Mouse (Mus musculus) cerebellum, adult (tissue): ENCODE results near the gene Casq1.

Experiments
- ATAC-seq: cut with Nextera tagmentation; 2 replicates; pipeline ENCODE4 v1.9.2; 2017; ENCODE audit warnings: mild to moderate bottlenecking, moderate library complexity, mixed read lengths; ENCODE audit not compliant: insufficient number of reproducible peaks, low FRiP score, low TSS enrichment

Gene Casq1

DNA sequence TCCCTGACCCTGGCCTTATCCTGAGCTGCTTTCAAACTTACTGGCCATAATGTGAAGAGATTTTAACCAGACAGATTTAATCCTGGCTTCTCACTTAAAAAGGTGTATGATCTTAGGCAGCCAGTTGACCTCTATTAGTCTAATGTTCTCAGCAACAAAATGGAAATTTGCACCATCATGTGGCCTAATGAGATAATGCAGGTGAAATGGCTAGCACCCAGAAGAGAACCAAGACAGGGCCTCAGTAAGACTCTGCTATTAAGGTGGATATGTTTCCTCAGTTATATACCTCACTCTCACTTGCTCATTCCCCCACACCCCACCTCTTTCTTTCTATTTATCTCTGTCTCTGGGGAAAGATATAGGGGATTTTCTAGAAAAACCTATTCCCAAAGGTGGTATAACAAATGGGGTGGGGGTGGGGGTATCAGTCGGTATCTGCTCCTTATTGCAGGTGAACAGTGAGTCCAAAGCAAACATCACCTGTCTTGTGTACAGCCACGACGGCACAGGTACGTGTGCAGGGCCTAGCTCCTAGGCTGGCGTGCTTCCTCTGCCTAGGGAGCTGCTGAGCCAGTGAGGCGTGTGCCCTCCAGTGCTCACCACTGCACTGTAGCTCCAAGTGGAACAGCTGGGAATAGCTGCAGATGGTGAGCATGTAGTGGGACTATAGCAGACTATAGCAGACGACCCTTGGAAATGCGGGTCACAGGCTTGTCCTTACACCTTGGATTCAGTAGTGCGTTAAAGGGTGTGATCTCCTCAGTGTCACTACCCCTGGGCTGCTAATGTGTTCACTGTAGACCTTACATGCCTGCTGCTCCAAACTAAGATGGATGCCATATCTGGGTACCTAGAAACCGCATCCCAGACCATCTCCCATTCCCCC is 33.0 kb downstream of the Casq1 start:
- ATAC-seq = no peak; the same call in 1 of the 2 replicates

DNA sequence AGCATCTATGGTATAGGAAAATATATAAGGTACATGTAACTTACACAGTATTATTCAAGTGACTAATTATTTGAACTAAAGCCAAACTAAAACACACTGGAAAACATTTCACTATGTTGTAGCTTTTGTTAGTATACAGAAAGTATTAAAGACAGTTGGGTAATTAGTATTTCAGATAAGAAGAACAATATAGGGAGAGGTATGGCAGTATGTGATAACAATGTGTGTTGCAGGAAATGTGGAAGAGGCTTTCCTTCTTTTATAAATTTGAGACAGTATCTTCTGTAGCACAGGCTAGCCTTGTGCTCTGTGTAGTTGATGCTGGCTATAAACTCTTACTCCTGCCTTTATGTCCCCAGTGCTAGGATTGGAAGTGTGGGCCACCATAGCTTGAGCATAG is 35.8 kb downstream of the Casq1 start:
- ATAC-seq = no peak

DNA sequence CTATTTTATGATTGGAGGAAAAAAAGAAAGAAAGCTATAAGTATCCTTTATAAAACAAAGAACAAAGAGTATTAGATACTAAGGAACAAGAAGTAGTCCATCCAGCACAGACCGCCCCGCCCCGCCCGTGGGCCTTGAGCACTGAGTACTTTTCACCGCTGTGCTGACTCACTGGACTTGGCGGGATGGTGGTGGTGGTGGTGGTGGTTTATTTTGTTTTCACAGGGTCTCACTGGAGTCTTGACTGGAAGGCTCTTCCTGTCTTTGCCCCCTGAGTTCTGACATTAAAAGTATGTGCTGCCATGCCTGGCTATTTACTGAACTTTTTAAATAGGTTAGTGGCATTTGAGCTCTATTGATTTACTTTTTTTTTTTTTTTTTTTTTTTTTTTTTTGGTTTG is 36.6 kb downstream of the Casq1 start:
- no peak for ATAC-seq

DNA sequence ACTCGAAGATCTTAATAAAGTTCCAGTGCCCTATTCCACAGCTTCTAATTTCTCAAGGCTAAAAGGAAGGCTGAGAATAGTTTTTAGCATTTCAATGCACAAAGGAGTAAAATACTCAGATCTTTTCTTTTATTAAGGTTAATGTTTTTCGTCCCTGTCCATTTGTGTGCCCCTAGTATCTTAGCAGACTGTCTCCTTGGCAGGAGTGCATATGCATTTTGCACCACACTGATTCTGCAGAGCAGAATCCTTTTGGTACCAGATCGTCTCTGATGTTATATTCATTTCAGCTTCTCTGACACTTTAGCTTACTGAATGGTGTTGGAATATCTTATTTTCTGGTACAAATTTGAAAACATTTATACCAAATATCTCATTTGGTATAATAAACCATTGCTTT is 37.9 kb downstream of the Casq1 start:
- ATAC-seq = no peak

GRCm38 (mm10) chr1:172180881-172181280 is 38.8 kb downstream of the Casq1 start:
- ATAC-seq = no peak

DNA sequence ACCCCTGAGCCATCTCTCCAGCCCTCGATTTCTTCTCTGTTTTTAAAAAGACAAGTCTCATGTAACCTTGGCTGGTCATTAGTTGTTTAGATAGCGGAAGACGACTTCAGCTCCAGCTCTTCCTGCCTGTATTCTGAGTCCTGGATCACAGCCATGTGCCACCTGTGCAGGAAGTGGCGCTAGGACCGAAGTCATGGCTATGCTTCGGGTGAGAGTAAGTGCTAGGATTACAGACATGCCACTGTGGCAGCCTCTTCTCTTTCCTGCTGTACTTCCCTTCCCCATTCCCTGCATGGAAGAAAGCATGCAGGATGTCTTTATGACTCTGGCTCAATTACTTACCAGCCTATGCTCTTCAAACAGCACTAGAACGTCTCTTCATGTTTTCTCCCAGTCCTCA is 40.6 kb downstream of the Casq1 start:
- no peak for ATAC-seq

DNA sequence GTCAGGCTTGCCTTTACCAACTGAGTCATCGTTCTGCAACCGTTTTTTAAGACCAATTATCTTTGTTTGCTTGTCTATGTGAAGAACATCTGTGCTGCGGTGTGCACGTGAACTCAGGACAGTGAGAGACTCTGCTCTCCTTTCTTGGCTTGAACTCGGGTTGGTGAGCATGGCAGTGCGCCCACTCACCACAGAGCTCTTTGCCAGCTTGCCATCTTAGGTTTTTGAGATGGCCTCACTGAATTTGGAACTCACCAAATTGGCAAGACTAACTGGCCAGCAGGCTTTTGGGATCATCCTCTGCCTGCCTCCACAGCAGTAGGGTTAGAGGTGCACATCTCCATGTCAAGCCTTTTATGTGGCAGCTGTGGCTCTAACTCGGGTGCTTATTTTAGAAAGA is 41.9 kb downstream of the Casq1 start:
- ATAC-seq = no peak

GRCm38 (mm10) chr1:172173181-172173580 is 46.5 kb downstream of the Casq1 start:
- no peak for ATAC-seq

GRCm38 (mm10) chr1:172172381-172172780 is 47.3 kb downstream of the Casq1 start:
- ATAC-seq = no peak

DNA sequence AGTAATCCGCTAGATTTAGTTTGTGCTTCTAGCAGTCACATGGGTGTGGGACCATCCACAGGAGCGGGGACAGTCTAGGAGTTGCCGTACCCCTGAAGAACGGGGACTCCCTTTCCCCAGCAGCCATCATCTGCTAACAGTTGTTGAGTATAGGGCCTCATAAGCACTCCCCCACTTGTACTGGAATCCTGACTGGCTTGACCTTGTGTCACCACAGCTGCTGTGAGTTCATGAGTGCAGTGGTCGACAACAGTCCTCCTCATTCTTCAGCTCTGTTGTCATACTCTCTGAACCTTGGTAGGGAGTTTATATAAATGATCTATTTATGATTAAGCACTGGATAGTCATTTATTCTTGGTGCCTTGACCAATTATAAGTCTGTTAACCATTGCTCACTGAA is 49.9 kb downstream of the Casq1 start:
- ATAC-seq = no peak

- ATAC-seq = no peak
Measured at GRCm38 (mm10) chr1:172167911-172168310, 51.8 kb downstream of the Casq1 start.

DNA sequence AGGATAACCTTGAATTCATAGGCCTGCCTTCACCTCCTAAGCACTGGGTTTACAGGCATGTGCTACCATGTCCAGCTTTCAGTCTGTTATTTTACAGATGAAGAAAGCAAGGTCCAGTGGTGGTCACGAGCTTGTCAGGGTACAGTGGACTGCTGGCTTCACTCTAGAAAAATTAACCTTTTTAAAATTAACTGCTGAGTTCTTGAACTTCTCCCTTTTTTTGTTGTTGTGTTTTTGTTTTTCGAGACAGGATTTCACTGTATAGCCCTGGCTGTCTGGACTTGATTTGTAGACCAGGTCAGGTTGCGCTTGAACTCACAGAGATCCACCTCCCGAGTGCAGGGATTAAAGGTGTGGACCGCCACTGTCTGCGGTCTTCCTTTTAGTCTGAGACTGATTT is 56.7 kb downstream of the Casq1 start:
- no peak for ATAC-seq

GRCm38 (mm10) chr1:172162009-172162408 is 57.7 kb downstream of the Casq1 start:
- ATAC-seq = 0 out of 2 replicates have a peak, but pooled peaks have one; percentile 49

GRCm38 (mm10) chr1:172160508-172160907 is 59.2 kb downstream of the Casq1 start:
- ATAC-seq = no peak

GRCm38 (mm10) chr1:172159970-172160369 is 59.7 kb downstream of the Casq1 start:
- no peak for ATAC-seq
